Mouse (Mus musculus): ENCODE data around the gene Agpat1. TPM values are rescaled to one million over a fixed set of nuclear protein-coding genes. Genes with fewer than 3 reads are reported as not detected.

Gene Agpat1
- polyA plus RNA-seq, 1 experiment from 2014 or later: 27.6 TPM

DNA sequence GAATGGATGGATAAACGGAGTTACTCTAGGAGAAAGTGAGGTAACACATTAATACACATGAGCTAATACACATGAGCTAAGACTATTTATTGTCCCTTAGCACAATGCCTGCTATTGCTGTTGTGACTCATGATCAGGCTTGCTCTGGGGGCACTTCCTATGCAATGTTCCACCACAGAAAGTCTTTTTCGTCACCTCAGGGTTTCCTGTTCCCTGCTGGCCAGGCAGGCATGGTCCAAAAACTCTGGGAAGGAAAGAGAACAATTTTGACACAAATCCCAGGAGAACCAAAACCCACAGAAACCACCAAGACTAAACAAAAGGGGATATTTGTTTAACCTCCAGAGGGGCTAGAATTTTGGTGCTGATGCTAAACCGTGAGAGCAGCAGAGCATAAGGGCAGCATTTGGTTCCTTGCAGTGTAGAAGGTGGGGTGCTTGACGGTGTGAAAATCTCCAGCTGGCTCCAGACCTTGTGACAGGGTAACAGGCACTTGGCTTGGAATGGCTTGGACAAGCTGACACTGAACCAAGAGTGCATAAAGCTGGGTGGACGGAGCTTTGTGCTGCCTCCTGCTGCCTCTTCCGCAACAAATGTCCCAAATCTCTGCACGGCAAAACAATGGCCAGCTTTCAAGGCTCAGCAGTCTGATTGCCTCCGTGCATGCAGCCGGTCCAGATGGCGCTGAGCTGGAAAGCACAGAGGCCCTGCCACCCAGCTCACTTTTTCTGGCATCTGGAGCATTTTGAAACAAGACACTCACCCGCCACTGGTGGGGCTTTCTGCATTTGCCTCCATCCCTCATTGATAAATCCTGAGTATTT is 36.9 kb downstream of the Agpat1 start:
- Histone ChIP-seq H3K27me3 (ENCODE audit: control insufficient read depth, insufficient read depth, low read length) (no peaks in the 10 kb centered on the region), H3K36me3 (ENCODE audit: control insufficient read depth, insufficient read depth, low read length) (no peaks in the 10 kb centered on the region), H3K27ac (replicated peaks) (peak overlapping the region; percentile 77), H3K9ac (ENCODE audit: low read length) (0 out of 2 replicates have a peak overlapping the region, but pooled peaks have one; percentile 38), H3K4me3 (ENCODE audit: low read depth, low read length) (no peak overlapping the region), H3K9me3 (ENCODE audit: control insufficient read depth, low read length) (no peaks in the 10 kb centered on the region), H3K4me2 (replicated peaks; ENCODE audit: low read depth) (no peak overlapping the region), H3K4me1 (replicated peaks; ENCODE audit: control insufficient read depth, insufficient read depth) (no peaks in the 10 kb centered on the region)
- DNase-seq (ENCODE audit: low spot score) (no peak), ATAC-seq (ENCODE audit: low FRiP score, low TSS enrichment) (no peak)
- TF ChIP-seq CTCF (IDR thresholded peaks at IDR 0.05; ENCODE audit: low read depth): peak; percentile 62
- no peak for TF ChIP-seq EP300 (optimal IDR thresholded peaks at IDR 0.05)
- WGBS: 14% methylated on average over 11 of the region's 11 CpGs

DNA sequence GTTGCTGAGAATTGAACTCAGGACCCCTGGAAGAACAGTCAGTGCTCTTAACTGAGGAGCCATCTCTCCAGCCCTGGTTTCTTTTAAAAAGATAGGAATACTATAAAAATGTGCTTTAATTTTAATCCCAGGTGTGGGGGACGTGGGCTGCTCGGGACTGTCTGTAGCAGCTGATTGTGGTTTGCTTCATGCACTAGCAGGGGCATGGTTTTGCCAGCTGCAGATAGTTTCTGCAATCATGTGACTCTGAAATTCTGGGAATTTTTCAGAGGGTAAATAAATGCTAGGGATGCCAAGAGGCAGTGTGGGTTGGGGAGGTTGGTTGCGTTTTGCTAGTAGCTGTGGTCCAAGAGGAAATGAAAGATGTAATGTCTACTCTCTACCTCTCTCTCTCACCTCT is 37.9 kb downstream of the Agpat1 start:
- Histone ChIP-seq H3K9me3 (ENCODE audit: control insufficient read depth, low read length) (no peaks in the 10 kb centered on the region), H3K9ac (ENCODE audit: low read length) (no peak overlapping the region), H3K4me2 (replicated peaks; ENCODE audit: low read depth) (no peak overlapping the region), H3K36me3 (ENCODE audit: control insufficient read depth, insufficient read depth, low read length) (no peaks in the 10 kb centered on the region), H3K4me1 (replicated peaks; ENCODE audit: control insufficient read depth, insufficient read depth) (no peaks in the 10 kb centered on the region; the same call in 1 of the 2 replicates), H3K27ac (replicated peaks) (no peak overlapping the region), H3K27me3 (ENCODE audit: control insufficient read depth, insufficient read depth, low read length) (no peaks in the 10 kb centered on the region), H3K4me3 (ENCODE audit: low read depth, low read length) (no peak overlapping the region)
- no peak for ATAC-seq (ENCODE audit: low FRiP score, low TSS enrichment)
- TF ChIP-seq EP300 (optimal IDR thresholded peaks at IDR 0.05) (no peak), CTCF (IDR thresholded peaks at IDR 0.05; ENCODE audit: low read depth) (no peak)
- 70% methylated on average over 3 of the region's 3 CpGs for WGBS
- DNase-seq (ENCODE audit: low spot score): no peak

GRCm38 (mm10) chr17:34643379-34643778 is 39.3 kb downstream of the Agpat1 start:
- Histone ChIP-seq H3K27me3 (ENCODE audit: control insufficient read depth, insufficient read depth, low read length) (no peaks in the 10 kb centered on the region), H3K9ac (ENCODE audit: low read length) (no peak overlapping the region), H3K4me3 (ENCODE audit: low read depth, low read length) (no peak overlapping the region), H3K9me3 (ENCODE audit: control insufficient read depth, low read length) (no peaks in the 10 kb centered on the region), H3K4me1 (replicated peaks; ENCODE audit: control insufficient read depth, insufficient read depth) (no peaks in the 10 kb centered on the region; the same call in 1 of the 2 replicates), H3K4me2 (replicated peaks; ENCODE audit: low read depth) (no peak overlapping the region), H3K36me3 (ENCODE audit: control insufficient read depth, insufficient read depth, low read length) (no peaks in the 10 kb centered on the region), H3K27ac (replicated peaks) (peak overlapping the region; percentile 46)
- TF ChIP-seq EP300 (optimal IDR thresholded peaks at IDR 0.05): no peak
- TF ChIP-seq CTCF (IDR thresholded peaks at IDR 0.05; ENCODE audit: low read depth): no peak
- DNase-seq (ENCODE audit: low spot score) (no peak), ATAC-seq (ENCODE audit: low FRiP score, low TSS enrichment) (no peak)
- 76% methylated on average over 4 of the region's 4 CpGs for WGBS

- DNase-seq (ENCODE audit: low spot score) (peak; percentile 59), ATAC-seq (ENCODE audit: low FRiP score, low TSS enrichment) (no peak)
- WGBS: 59% methylated on average over 10 of the region's 10 CpGs
- Histone ChIP-seq H3K4me2 (replicated peaks; ENCODE audit: low read depth) (no peak overlapping the region), H3K4me1 (replicated peaks; ENCODE audit: control insufficient read depth, insufficient read depth) (no peaks in the 10 kb centered on the region; the same call in 1 of the 2 replicates), H3K4me3 (ENCODE audit: low read depth, low read length) (no peak overlapping the region), H3K27me3 (ENCODE audit: control insufficient read depth, insufficient read depth, low read length) (no peaks in the 10 kb centered on the region), H3K9ac (ENCODE audit: low read length) (no peak overlapping the region), H3K27ac (replicated peaks) (peak overlapping the region; percentile 46; the same call in 1 of the 2 replicates), H3K9me3 (ENCODE audit: control insufficient read depth, low read length) (no peaks in the 10 kb centered on the region), H3K36me3 (ENCODE audit: control insufficient read depth, insufficient read depth, low read length) (no peaks in the 10 kb centered on the region)
- TF ChIP-seq CTCF (IDR thresholded peaks at IDR 0.05; ENCODE audit: low read depth): no peak
- TF ChIP-seq EP300 (optimal IDR thresholded peaks at IDR 0.05): no peak
These were observed 39.9 kb downstream of the Agpat1 start for GRCm38 (mm10) chr17:34643944-34644343.

DNA sequence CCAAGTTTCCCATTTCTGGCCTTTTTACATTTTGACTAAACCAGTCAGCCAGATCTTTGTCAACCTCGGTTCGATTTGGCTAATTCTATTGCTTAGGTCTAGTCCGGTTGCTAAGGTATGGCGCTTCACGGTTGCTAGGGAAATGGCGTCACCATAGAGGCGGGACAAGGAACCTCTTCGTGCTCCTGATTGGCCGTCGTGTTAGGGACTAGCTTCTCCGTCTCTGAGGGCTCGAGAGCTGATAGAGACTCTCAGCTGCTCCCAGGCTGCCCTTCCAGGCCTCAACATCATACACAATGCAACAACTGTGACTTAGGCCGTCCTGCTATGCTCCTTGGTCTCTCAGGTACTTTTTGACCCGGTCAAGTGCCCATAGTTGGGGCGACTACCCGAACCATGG is 40.5 kb downstream of the Agpat1 start, which contains the start of gene Fkbpl:
TSS of gene Fkbpl (plus strand) at position 157 of the 400 bp plus-strand sequence.
- DNase-seq (ENCODE audit: low spot score) (peak; percentile 95), ATAC-seq (ENCODE audit: low FRiP score, low TSS enrichment) (peak; percentile 82)
- Histone ChIP-seq H3K27me3 (ENCODE audit: control insufficient read depth, insufficient read depth, low read length) (no peaks in the 10 kb centered on the region), H3K9me3 (ENCODE audit: control insufficient read depth, low read length) (no peaks in the 10 kb centered on the region), H3K36me3 (ENCODE audit: control insufficient read depth, insufficient read depth, low read length) (no peaks in the 10 kb centered on the region), H3K27ac (replicated peaks) (peak within 1 kb of the TSS; percentile 82), H3K4me1 (replicated peaks; ENCODE audit: control insufficient read depth, insufficient read depth) (no peaks in the 10 kb centered on the region; the same call in 1 of the 2 replicates), H3K4me3 (ENCODE audit: low read depth, low read length) (peak within 1 kb of the TSS; percentile 53), H3K9ac (ENCODE audit: low read length) (peak within 1 kb of the TSS; percentile 63), H3K4me2 (replicated peaks; ENCODE audit: low read depth) (peak within 1 kb of the TSS; percentile 83)
- TF ChIP-seq CTCF (IDR thresholded peaks at IDR 0.05; ENCODE audit: low read depth): no peak
- no peak for TF ChIP-seq EP300 (optimal IDR thresholded peaks at IDR 0.05)
- under 1% methylated on average over 16 of the region's 16 CpGs for WGBS

Data from stomach, postnatal 0 days (tissue).